Mouse (Mus musculus) neural tube, embryonic 15.5 days (tissue): ENCODE measurements around the gene Cfhr1. TPM values are rescaled to one million over a fixed set of nuclear protein-coding genes. Genes with fewer than 3 reads are reported as not detected.

Experiments
- ATAC-seq: fragments of 200-750 bp; cut with Nextera tagmentation; 2 replicates; pipeline ENCODE4 v1.8.0; 2017; ENCODE audit warnings: mild to moderate bottlenecking, moderate TSS enrichment, moderate library complexity; ENCODE audit not compliant: low FRiP score
- H3K27ac ChIP-seq: fragments of 300-500 bp; sonication (generic); replicated peaks from 2 replicates; pipeline ENCODE4 v1.5.1; 2015; ENCODE audit warnings: mild to moderate bottlenecking, inconsistent platforms
- H3K27me3 ChIP-seq: fragments of 300-500 bp; sonication (generic); replicated peaks from 2 replicates; pipeline ENCODE4 v1.6.1; 2015; ENCODE audit warnings: inconsistent platforms
- H3K36me3 ChIP-seq: fragments of 300-500 bp; sonication (generic); 2 replicates; pipeline ENCODE4 v1.6.1; 2015; ENCODE audit warnings: inconsistent platforms
- H3K4me1 ChIP-seq: fragments of 300-500 bp; sonication (generic); 2 replicates; pipeline ENCODE4 v1.6.1; 2015; ENCODE audit warnings: inconsistent platforms
- H3K4me2 ChIP-seq: fragments of 300-500 bp; sonication (generic); 2 replicates; pipeline ENCODE4 v1.6.1; 2015; ENCODE audit warnings: inconsistent platforms, mild to moderate bottlenecking, moderate library complexity
- H3K4me3 ChIP-seq: fragments of 300-500 bp; sonication (generic); replicated peaks from 2 replicates; pipeline ENCODE4 v1.5.1; 2015; ENCODE audit warnings: mild to moderate bottlenecking, inconsistent platforms
- H3K9ac ChIP-seq: fragments of 300-500 bp; sonication (generic); replicated peaks from 2 replicates; pipeline ENCODE4 v1.6.1; 2015; ENCODE audit warnings: mild to moderate bottlenecking, inconsistent platforms
- H3K9me3 ChIP-seq: fragments of 300-500 bp; sonication (generic); replicated peaks from 2 replicates; pipeline ENCODE4 v1.6.1; 2016; ENCODE audit warnings: inconsistent platforms
- WGBS: fragments of 180-500 bp; shearing (Covaris S2); methylation state at CpG from one replicate; pipeline ENCODE4 v1.1.7; 2015; ENCODE audit warnings: mixed read lengths; 5-methylcytosine and 5-hydroxymethylcytosine counted together
- polyA plus RNA-seq: library from polyadenylated mRNA; unstranded; fragments of >200 nt; fragmentation: Nextera tagmentation; extraction: Ambion mirVana; gene quantifications from 2 replicates; pipeline ENCODE4 v1.2.1, GENCODE M21; 2015

The Cfhr1 gene
- not detected in 2 replicates for polyA plus RNA-seq

DNA sequence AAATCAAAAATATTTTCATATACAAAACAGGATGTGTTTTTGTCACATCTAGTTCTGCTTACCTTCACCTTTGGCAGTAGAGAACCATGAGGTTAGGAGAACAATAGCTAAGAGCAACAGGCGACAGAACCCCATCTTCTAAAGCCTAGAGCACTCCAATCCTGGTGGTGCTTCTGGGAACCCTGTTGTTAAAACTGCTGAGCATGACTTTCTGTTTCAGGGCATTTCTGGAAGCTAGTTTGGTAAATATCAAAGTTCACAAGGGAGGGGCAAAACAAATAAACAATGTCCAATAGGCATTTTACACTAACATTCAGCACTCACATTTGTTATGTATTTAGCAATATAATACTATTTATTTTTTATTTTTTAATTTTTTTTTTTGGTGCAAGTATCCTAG is at the start of gene Cfhr1:
TSS of gene Cfhr1 (minus strand) at position 249 of the 400 bp plus-strand sequence.
- Histone ChIP-seq H3K36me3 (no peaks in the 10 kb centered on the region), H3K4me3 (no peak within 1 kb of the TSS), H3K9me3 (no peaks in the 10 kb centered on the region), H3K4me1 (no peaks in the 10 kb centered on the region), H3K9ac (no peak within 1 kb of the TSS), H3K27ac (no peak within 1 kb of the TSS), H3K4me2 (no peak within 1 kb of the TSS), H3K27me3 (no peaks in the 10 kb centered on the region)
- 63% methylated on average over 1 of the region's 1 CpGs for WGBS
- ATAC-seq = no peak

DNA sequence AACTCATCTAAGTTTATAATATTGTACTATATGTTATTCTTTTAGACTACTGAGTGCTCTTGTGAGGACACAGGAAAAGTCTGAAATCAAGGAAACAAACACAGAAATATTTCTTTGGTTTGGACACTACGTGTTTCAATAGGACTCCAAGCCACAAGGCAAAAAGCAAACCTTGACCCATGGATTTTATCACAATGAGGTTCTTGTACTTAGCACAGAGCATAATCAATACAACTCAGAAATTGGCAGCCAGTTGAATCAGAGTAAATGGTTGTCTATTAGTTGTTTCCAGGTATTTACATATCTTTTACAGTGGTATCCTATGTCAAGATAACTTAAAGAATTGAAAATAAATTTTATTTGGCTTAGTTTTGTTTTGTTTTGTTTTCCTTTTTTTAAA is 8.8 kb downstream of the Cfhr1 start:
- H3K36me3 ChIP-seq = no peaks in the 10 kb centered on the region
- no peak for ATAC-seq
- no peak overlapping the region for H3K9ac ChIP-seq
- H3K9me3 ChIP-seq = no peaks in the 10 kb centered on the region
- no peaks in the 10 kb centered on the region for H3K4me1 ChIP-seq
- H3K27me3 ChIP-seq = no peaks in the 10 kb centered on the region
- 84% methylated on average over 1 of the region's 1 CpGs for WGBS
- no peak overlapping the region for H3K4me3 ChIP-seq
- H3K4me2 ChIP-seq = no peak overlapping the region
- H3K27ac ChIP-seq = no peak overlapping the region

DNA sequence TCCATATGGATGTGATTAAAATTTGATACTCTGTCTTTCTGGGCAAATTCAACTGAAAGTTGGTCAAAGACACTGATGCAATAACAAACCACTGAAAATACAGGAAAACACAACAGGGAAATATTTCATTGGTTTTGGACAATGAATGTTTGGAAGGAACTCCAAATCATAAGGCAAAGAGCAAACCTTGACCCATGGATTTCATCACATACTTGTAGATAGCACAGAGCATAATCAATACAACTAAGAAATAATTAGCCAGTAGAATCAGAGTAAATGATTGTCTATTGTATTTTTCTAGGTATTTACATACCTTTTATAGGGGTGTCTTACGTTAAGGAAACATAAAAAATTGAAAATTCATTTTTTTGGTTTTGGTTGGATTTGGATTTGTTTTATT is 11.5 kb downstream of the Cfhr1 start:
- Histone ChIP-seq H3K4me2 (no peak overlapping the region), H3K9me3 (no peaks in the 10 kb centered on the region), H3K36me3 (no peaks in the 10 kb centered on the region), H3K9ac (no peak overlapping the region), H3K4me1 (no peaks in the 10 kb centered on the region), H3K27ac (no peak overlapping the region), H3K27me3 (no peaks in the 10 kb centered on the region), H3K4me3 (no peak overlapping the region)
- no peak for ATAC-seq
- WGBS = 91% methylated on average over 1 of the region's 1 CpGs

DNA sequence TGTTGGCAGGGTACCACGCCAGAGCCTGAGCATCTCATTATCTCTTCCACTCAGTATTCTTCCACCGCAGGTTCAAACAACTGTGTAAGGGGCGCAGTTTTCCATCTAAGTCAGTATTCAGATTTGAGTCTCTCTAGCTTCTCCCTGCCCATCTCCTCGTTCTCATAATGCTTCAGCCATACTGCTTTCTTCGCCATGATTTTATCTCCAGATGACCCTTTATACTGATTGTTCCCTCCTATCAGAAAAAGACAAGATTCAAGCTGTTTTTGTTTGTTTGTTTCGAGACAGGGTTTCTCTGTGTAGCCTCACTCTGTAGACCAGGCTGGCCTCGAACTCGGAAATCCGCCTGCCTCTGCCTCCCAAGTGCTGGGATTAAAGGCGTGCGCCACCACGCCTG is 45.5 kb downstream of the Cfhr1 start:
- Histone ChIP-seq H3K9me3 (no peaks in the 10 kb centered on the region), H3K36me3 (no peaks in the 10 kb centered on the region), H3K4me2 (no peak overlapping the region), H3K4me1 (no peaks in the 10 kb centered on the region), H3K27me3 (no peaks in the 10 kb centered on the region), H3K4me3 (no peak overlapping the region), H3K27ac (no peak overlapping the region), H3K9ac (no peak overlapping the region)
- WGBS = 91% methylated on average over 12 of the region's 12 CpGs
- no peak for ATAC-seq

DNA sequence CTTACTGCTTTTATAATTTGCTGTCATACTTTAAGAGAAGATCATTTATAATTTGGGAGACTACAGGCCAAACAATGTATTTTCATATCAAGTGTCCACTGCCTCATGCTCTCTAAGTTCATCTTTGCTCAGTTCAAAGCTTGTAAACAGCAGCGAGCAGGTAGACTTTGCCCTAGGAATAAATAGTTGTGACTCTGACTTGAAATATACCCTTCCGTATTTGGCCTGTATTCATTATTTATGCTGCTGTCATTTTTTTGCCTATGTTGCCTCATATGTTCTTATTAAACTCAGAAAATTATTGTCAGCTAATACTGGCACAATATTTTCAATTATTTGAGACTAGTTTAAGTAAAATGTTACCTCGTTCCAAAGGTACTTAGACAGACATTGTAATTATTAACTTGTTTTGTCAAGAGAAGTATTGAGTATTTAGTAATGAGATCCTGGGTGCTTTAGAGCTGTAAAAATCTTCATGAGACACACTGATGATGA is 58.8 kb downstream of the Cfhr1 start, which contains the start of gene F13b:
TSS of gene F13b (plus strand) at position 445 of the 495 bp plus-strand sequence.
- WGBS = 90% methylated on average over 3 of the region's 3 CpGs
- Histone ChIP-seq H3K9me3 (no peaks in the 10 kb centered on the region), H3K36me3 (no peaks in the 10 kb centered on the region), H3K4me2 (no peak within 1 kb of the TSS), H3K4me3 (no peak within 1 kb of the TSS), H3K27ac (no peak within 1 kb of the TSS), H3K4me1 (no peaks in the 10 kb centered on the region), H3K9ac (no peak within 1 kb of the TSS), H3K27me3 (no peaks in the 10 kb centered on the region)
- ATAC-seq = no peak

DNA sequence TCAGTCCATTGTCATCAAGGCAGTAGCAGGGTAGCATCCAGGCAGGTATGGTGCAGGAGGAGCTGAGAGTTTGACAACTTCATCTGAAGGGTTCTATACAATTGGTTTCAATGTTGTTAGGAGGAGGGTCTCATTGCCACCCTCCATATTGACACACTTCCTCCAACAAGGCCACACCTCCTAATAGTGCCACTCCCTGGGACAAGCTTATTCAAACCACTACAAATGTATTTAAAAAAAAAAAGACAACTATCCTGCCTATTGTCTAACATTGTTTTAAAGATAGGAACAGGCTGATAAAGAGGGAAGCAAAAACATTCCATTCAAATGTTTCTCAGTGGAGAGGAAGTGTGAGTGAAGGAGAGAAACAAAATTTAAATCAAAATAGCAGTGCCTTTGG is 60.3 kb downstream of the Cfhr1 start:
- Histone ChIP-seq H3K27me3 (no peaks in the 10 kb centered on the region), H3K9ac (no peak overlapping the region), H3K4me1 (no peaks in the 10 kb centered on the region), H3K4me3 (no peak overlapping the region), H3K27ac (no peak overlapping the region), H3K36me3 (no peaks in the 10 kb centered on the region), H3K4me2 (no peak overlapping the region), H3K9me3 (no peaks in the 10 kb centered on the region)
- ATAC-seq = no peak

Other genes with a start within 250 kb of the Cfhr1 start
- 0.66 and 0.95 TPM in 2 replicates for gene Crb1, start 183.2 kb downstream of the Cfhr1 start, polyA plus RNA-seq
- 10.5 and 10.9 TPM in 2 replicates for gene Zbtb41, start 138.0 kb downstream of the Cfhr1 start, polyA plus RNA-seq
- 1.5 and 4.3 TPM in 2 replicates for gene Aspm, start 105.5 kb downstream of the Cfhr1 start, polyA plus RNA-seq
- gene F13b, start 58.6 kb downstream of the Cfhr1 start, polyA plus RNA-seq = not detected in 2 replicates
- not detected in 2 replicates for gene Gm4788, start 221.0 kb upstream of the Cfhr1 start, polyA plus RNA-seq